Mouse (Mus musculus) Muller cell, postnatal 12 days (primary cell): Measurements from ENCODE around the gene Tspan9.

Experiments
- DNase-seq: peaks from one replicate; pipeline ENCODE4 v3.0.0-alpha.2; 2015; ENCODE audit errors: inconsistent ontology term

Tspan9 gene

DNA sequence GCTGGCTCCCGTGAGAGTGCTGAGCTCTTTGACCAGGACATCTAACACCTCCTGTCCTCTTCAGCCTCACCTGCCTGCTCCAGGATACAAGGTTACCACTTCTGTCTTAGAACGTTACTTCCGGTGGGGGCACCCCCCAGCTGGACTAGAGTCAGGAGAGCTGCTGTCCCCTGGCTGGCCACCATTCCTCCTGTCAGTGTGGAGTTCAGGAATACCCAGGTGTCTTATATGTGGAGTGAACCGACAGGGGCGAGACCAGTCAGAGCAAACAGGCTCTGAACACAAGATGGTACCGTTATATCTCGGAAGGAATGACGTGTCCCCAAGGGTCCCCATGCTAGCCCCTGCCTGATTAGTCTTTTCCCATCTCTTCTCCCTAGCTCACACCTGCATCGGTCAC, 106.8 kb downstream of the Tspan9 start:
- no peak for DNase-seq

DNA sequence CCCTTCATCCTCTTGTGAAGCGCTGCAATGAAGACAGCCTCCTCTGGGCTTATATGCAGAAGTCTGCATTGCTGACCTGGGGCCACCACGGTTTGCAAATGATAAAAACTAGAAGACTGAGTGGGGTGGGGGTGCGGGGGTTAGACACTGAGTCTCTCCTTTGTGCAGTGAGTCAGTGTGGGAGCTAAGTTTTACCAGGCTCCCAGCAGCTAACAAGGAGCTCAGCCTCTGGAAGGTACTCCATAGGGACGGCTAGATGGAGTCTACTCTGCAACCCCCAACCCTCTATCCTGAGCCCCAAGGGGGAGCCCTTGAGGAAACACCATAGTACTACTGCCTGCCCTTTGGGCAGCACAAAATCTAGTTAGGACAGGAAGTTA, 107.5 kb downstream of the Tspan9 start:
- peak; percentile 41 for DNase-seq

DNA sequence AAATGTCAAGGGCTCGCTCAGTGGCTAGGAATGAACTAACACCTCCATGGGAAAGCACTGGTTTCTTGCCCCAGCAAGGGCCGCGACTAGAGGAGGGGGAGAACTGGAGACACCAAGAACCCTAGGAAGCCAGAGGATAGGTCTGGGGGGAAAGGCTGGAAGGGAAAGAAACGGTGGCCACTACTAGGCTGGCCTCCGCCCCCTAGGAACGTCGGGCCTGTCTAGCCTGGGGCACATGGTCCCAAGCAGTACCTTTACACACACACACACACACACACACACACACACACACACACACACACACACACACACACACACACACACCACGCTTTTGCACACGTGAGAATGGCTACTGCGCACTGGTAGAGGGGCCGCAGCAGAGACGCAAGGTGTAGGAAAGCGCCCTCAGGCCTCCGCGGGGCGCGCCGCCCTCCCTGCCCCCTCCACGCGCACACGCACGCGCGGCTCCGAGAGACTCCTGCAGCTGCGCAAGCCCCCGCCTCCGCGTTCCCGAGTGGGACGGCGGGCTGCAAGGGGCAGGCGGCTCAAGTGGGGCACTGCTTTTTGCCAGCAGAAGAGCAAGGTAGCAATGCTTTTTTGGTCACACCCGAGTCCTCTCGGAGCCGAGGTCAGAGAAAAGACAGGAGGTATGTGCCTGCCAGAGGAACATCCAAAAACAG, 108.0 kb downstream of the Tspan9 start:
- peak; percentile 53 for DNase-seq

DNA sequence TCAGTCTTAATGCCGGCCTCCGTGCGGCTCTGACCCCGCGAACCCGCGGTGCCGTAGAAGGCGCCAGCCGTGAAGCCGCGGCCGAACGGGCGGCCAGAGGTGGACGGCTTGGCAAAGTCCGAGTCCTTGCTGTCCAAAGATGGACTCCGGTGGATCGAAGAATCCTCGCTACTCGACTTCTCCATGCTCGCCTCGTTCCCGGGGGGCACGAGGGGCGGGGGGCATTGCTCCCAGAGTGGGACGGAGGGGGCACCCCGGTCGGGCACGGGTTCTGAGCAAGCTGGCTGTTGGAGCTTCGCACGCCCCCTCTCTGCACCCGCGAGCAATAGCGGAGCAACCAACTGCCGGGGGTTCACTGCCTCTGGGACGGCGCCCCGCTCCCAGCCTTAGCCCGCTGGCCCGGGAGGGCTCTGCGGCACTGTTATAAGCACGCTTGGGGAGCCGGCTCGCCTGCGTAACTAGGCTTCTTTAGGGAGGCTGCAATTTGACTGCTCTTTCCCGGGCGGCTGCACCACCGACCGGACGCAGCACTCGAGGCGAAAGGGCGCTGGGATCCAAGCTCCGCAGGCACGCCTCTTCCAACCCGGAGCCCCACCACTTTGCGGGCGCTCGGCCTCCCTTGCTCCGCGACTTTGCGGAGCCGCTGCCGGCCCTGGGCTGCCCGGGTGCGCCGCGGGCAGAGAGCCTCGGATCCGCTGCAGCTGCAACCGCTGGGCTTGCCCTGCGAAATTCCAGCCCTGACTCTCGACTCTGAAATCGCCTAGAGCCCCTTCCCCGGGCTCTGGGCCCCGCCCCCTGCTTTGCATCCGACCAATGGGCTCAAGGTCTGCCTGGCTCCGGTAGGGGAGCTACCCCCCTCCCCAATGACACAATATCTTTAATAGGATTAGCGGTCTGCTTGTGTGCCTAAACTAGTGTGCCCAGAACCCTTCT, 108.8 kb downstream of the Tspan9 start:
- peak; percentile 89 for DNase-seq

- no peak for DNase-seq
Measured at GRCm38 (mm10) chr6:128033868-128034250, 109.5 kb downstream of the Tspan9 start.

DNA sequence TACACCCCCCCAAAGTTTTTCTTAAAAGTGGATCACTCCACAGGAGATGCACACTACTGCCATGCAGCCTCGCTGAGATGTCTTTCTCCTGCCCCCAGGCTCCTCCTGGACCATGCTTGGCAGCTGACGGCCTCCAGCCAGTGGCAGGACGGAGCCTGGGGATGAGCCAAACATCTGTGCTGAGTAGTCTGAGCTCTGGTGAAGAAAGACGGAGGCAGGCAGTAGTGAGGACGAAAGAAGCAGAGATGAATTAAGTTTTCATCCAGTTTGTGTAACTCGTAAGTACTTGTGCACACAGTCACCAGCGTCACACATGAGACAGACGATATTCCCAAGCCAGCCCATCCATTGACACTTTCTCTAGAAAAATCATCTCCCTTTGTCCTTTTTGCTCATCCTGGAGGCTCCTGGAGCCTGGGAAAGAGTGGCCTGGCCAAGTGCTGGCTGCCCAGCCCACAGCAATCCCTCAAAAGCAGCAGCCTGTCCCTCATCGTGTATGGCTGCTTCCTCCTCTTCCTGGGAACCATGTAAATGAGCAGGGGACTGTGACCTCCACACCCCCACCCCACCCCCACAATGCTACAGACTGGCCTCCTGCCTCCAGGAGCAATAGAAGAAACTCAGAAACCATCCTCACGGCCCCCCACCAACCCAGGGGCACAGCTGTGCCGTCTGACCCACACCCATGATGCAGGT, 110.1 kb downstream of the Tspan9 start:
- DNase-seq, result no peak

DNA sequence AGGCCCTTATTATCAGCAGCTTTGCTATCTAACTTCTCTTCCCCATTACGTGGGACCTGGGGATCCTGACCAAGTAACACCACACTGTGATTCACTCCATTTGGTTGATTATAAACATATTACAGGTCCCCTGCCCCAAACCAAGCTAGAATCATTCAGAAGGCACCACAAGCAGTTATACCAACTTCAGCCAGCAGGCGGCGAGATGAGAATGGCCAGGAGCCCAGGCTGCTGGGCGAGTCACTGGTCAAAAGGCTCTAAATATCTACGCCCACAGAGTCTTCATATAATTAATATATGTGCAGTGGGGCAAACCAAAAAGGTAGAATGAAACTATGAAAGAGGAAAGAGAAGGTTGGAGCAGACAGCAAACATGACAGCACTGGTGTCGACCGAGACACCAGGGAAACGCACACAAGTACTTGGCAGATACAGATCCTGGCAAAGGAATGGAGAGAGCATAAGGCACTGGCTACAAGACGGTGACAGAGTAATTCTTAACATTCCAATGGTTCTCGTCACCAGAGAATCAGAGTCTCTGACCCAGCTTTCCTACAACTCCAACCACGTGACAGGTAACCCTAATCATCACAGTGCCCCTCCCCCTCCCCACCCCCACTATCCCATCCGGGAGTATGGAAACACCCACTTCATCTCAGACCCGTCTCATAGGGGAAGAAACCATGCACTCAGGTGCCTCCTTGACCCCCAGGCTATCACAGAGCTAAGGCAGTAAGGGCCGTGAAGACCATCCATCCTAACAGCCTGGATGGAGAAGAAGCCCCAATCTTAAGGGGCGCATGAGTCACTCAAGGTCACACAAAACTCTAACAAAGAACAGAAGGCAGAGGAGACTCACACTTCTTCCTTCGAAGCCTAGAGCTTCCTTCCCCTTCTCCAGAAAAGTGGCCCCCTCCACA, 110.9 kb downstream of the Tspan9 start:
- peak; percentile 79 for DNase-seq

DNA sequence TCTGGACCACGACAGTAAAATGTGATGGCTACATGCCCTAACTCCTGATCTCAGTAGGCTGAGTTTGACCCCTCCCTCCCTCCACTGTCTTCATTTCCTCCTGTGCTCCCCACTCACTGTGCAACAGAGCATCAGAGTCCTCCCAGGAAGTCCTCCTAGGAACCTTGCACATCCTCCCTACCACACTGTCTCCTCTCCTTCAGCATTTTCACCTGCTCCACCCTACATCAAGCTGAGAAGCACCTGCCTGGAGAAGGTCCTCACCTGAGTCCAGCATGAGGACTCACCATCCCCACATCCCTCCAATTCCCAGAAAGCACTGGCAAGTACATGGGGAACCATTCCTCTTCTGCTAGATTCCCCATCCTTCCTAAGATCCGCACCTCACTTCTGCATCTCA, 111.8 kb downstream of the Tspan9 start:
- no peak for DNase-seq

GRCm38 (mm10) chr6:128031096-128031495, 112.3 kb downstream of the Tspan9 start:
- no peak for DNase-seq

DNA sequence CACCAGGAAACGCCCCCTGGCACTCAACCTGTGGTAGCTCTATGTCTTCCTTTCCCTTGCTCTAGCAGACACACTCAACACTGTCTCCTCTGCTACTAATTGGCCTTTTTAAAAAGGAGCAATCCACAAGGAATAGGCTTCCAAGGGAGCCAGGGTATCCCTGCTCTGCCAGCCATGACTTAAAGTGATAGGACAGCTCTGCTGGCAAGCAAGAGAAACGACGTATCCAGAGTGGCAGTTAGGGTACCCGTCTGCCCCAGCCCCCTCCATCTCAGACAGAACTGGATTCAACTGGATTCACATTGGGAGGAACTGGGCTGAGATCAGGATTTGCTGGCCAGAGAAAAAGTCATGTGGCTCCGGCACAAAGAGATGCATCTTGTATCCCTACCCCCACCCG, 112.9 kb downstream of the Tspan9 start:
- DNase-seq, result no peak

GRCm38 (mm10) chr6:128029517-128030348, 113.7 kb downstream of the Tspan9 start:
- DNase-seq, result no peak

- DNase-seq, result peak; percentile 86
Measured at GRCm38 (mm10) chr6:128028116-128028940, 115.1 kb downstream of the Tspan9 start.

DNA sequence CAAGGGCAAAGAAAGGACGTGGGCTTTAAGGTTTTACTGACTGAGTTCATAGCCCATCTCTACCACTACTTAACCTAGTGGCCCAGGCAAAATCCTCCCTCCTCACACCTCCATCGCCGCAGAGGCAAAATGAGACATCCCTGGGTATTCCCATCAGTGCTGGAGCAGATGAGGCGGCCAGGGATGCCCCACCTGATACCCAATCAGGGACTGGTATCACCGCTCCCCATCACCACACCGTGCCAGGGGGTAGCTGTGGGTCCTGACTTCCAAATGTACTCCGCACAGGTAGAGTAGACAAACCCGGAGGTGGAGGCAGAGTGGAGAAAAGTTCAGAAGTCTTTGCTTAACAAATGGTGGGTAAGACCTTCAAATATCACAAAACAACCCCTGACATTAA, 117.4 kb downstream of the Tspan9 start:
- DNase-seq, result no peak

GRCm38 (mm10) chr6:128025581-128025980, 117.8 kb downstream of the Tspan9 start:
- no peak for DNase-seq

- DNase-seq, result no peak
Measured at GRCm38 (mm10) chr6:128022207-128022606, 121.2 kb downstream of the Tspan9 start.

DNA sequence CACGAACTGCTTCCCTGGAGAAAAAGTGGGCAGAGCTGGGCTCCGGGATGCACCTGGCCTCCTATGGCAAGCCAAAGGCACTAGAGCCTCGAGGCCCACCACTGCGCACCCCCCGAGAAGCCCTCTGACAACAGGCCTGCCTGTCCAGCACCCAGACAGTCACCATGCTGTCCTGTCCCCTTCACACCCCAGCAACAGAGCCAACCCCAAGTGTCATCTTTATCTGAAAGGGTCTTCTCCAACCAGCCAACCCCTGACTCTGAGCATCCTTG, 121.5 kb downstream of the Tspan9 start:
- DNase-seq, result no peak

- DNase-seq, result no peak
Measured at GRCm38 (mm10) chr6:128021106-128021930, 122.1 kb downstream of the Tspan9 start.

- peak; percentile 58 for DNase-seq
Measured at GRCm38 (mm10) chr6:128020521-128021057, 122.8 kb downstream of the Tspan9 start.

DNA sequence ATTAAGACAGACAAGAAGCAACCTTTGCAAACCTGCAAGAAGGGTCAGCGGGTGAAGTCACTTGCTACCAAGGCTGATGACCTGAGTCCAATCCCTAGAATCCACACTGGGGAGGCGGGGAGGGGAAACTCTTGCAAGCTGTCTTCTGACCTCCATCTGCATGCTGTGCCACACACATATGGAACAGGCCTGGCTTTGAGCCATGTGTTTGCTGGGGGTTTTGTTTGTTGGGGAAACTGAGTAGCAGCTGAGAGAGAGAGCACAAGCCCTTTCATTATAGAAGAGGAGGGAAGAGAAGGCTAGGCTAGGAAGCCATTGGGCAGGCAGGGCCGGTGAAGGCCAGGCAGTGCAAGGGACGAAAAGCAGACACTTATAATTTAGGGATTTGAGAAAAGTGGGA, 123.3 kb downstream of the Tspan9 start:
- no peak for DNase-seq
